Mouse (Mus musculus): ENCODE data around the gene Kirrel. TPM values are rescaled to one million over a fixed set of nuclear protein-coding genes. Genes with fewer than 3 reads are reported as not detected.

Kirrel gene
- polyA plus RNA-seq, 1 experiment from 2014 or later, result 8.3 TPM

DNA sequence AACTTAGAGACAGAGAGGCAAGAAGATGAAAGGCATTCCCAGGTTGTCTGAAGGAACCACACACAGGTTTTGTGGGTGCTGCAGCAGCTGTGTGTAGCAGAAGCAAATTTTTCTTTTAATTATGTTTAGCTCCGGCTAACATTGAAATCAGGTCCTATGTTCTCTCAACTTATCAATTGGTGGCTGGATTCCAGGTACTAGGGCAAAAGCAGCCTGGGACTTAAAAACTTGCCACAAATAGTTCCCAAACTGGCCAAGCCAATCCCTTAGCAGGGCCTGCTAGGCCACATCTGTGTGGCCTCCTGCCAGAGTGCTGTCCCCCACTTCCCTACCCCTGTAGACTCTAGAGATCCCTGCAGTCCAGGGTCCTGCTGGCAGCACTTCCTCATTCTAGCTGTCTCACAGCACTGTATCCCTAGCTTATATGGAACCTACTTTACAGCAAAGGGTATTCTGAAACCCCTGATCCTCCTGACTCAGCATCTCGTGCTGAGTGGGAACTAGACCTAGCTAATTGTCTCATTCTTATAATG, 23.2 kb downstream of the Kirrel start:
- Histone ChIP-seq H3K9me3 (no peaks in the 10 kb centered on the region), H3K36me3 (replicated peaks) (no peaks in the 10 kb centered on the region), H3K27ac (peak overlapping the region; percentile 51), H3K27me3 (replicated peaks) (no peaks in the 10 kb centered on the region), H3K4me2 (no peak overlapping the region), H3K4me3 (no peak overlapping the region), H3K9ac (no peak overlapping the region), H3K4me1 (peaks cover 63% of the 10 kb centered on the region)
- 61% methylated on average over 2 of the region's 2 CpGs for WGBS
- no peak for ATAC-seq (replicated peaks)

DNA sequence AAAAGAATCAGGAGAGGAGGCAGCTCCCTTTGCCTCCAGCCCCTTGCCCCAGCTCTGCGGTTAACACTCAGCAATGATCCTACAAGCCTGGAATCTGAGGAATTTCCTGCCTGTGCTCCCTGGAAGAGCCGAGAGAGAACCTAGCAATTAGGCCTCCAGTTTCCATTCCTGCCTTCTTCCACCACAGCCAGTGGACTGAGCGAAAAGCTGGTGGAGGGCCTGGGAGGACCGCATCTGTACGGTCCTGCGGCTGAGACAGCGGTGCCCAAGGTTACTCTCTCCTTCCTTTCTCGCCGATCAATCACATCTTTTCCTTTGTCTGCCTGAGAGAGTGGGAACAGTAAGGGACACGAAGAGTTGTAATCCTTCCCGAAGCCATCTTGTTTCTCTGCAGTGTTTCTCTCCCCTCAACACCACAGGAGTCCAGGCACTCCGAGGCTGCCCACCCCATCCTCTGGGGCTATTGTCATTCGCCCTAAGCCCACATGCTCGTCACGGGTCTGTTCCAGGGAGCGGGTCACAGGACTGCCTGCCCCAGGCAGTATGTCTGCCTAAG, 23.8 kb downstream of the Kirrel start:
- Histone ChIP-seq H3K4me3 (no peak overlapping the region), H3K9ac (no peak overlapping the region), H3K4me1 (peaks cover 63% of the 10 kb centered on the region), H3K27ac (peak overlapping the region; percentile 51), H3K9me3 (no peaks in the 10 kb centered on the region), H3K27me3 (replicated peaks) (no peaks in the 10 kb centered on the region), H3K36me3 (replicated peaks) (no peaks in the 10 kb centered on the region), H3K4me2 (peak overlapping the region; percentile 2; the same call in 1 of the 2 replicates)
- 9% methylated on average over 16 of the region's 16 CpGs for WGBS
- no peak; the same call in 1 of the 2 replicates for ATAC-seq (replicated peaks)

DNA sequence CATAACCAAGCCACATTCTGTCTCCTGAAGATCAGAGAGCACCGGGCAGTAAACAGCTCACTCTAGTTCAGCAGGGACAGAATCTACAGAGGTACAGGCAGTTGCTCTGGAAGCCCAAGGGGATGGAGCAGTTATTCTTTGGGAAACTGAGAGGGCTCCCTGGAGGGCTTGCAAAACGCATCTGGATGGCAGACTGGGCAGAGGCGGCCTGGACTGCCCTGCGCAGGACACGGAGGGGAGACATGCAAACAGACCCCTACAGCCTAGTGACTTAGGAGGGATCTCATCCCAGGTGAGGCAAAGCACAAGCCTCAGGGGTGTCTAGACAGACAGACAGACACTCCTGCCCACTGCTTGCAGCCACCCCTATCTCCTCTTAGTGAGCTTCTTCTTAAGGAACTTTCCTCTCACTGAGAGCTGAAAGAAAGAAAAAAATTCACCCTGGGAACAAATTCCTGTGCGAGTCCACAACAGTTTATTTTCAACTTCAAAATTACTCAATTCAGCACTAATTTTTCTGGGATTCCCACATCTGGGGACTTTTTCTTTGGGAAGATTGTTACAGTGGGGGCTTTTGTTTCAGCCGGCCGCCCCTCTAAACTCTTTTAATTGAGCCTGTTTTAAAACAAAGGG, 24.4 kb downstream of the Kirrel start:
- H3K4me1 ChIP-seq, result peaks cover 60% of the 10 kb centered on the region
- no peaks in the 10 kb centered on the region for H3K27me3 ChIP-seq (replicated peaks)
- ATAC-seq (replicated peaks), result no peak
- 14% methylated on average over 8 of the region's 8 CpGs for WGBS
- H3K4me2 ChIP-seq, result no peak overlapping the region; the same call in 1 of the 2 replicates
- H3K9ac ChIP-seq, result no peak overlapping the region
- no peaks in the 10 kb centered on the region for H3K9me3 ChIP-seq
- no peak overlapping the region for H3K4me3 ChIP-seq
- no peaks in the 10 kb centered on the region for H3K36me3 ChIP-seq (replicated peaks)
- peak overlapping the region; percentile 51 for H3K27ac ChIP-seq

DNA sequence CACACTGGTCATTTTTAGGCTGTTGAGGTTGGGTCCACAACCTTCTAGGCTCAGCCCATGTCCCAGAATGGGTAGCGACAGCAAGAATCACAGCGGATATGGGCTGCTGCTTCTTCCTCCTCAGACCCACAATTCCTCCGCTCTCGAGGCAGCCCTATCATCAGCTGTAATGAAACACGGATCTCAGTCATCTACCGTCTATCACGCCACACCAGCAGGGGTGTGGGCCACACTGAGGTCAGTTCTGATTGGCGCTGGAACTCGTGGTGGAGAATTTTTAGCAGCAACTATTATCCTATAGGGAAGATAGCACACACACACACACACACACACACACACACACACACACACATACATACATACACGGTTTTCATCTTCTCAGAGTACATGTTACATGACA, 25.1 kb downstream of the Kirrel start:
- Histone ChIP-seq H3K4me3 (no peak overlapping the region), H3K4me2 (no peak overlapping the region), H3K36me3 (replicated peaks) (no peaks in the 10 kb centered on the region), H3K9ac (no peak overlapping the region), H3K9me3 (no peaks in the 10 kb centered on the region), H3K27me3 (replicated peaks) (no peaks in the 10 kb centered on the region), H3K4me1 (peaks cover 60% of the 10 kb centered on the region), H3K27ac (no peak overlapping the region)
- 65% methylated on average over 10 of the region's 10 CpGs for WGBS
- ATAC-seq (replicated peaks), result no peak

DNA sequence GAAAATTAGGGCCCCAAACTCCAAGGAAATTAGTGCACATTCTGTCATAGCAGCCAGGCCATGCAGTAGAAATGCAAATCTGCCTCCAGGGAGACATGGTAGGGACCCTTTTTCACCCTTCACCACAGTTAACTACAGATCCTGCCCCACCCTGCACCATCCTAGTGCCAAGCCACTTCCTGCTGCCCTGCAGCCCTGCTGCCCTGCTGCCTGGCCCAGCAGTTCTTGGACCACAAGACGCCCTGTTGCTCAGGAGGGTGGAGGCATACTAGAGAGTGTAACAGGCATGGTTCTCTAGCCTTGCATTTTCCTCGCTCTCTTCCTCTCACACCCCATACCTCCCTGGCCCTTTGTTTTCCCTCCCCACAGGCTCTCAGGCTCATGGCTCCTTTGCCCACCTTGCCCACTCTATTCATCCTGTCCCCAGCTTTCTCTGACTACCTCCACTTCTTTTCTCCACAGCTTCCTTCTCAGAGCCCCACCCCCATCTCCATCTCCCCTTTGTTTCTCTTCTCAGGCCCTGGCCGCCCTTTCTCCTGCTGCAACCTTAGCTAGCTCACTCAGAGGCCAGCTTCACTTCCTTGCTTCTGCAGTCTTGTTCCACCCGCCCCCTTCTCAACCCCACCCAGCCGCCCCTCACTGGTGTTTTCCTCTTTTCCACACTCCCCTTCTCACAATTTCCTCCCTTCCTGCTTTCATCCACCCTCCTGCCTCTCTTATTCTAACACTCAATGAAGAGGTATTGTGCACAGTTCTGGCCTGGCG, 29.9 kb downstream of the Kirrel start:
- no peak overlapping the region; the same call in 1 of the 2 replicates for H3K27ac ChIP-seq
- no peak overlapping the region for H3K4me3 ChIP-seq
- H3K9me3 ChIP-seq, result no peaks in the 10 kb centered on the region
- WGBS, result 43% methylated on average over 6 of the region's 6 CpGs
- no peaks in the 10 kb centered on the region for H3K36me3 ChIP-seq (replicated peaks)
- no peak overlapping the region for H3K4me2 ChIP-seq
- H3K9ac ChIP-seq, result no peak overlapping the region
- H3K4me1 ChIP-seq, result peaks cover 40% of the 10 kb centered on the region
- no peaks in the 10 kb centered on the region for H3K27me3 ChIP-seq (replicated peaks)
- no peak for ATAC-seq (replicated peaks)

DNA sequence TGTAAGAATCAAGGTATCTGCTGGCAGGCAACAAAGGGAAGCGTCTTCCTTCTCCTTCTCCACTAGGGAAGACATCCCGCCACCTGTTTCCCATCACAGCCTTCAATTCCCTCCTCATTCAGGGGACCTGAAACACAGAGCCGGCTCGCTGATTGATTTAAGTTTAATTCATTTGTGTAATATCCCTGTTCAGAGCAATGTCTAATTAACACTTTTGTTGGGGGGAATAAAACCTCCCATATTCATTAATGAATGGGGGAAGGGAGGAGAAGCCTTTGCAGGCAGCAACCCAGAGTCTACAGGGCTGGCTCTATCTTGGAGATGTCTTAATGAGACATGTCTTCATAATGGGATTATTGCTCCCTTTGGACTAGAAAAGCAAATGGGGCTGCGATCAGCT, 34.3 kb downstream of the Kirrel start:
- ATAC-seq (replicated peaks), result no peak
- no peaks in the 10 kb centered on the region for H3K9me3 ChIP-seq
- H3K4me3 ChIP-seq, result no peak overlapping the region
- H3K27ac ChIP-seq, result 0 out of 2 replicates have a peak overlapping the region, but pooled peaks have one; percentile 6
- H3K27me3 ChIP-seq (replicated peaks), result no peaks in the 10 kb centered on the region
- no peaks in the 10 kb centered on the region for H3K36me3 ChIP-seq (replicated peaks)
- 60% methylated on average over 5 of the region's 5 CpGs for WGBS
- H3K9ac ChIP-seq, result no peak overlapping the region
- no peak overlapping the region for H3K4me2 ChIP-seq
- H3K4me1 ChIP-seq, result peaks cover 37% of the 10 kb centered on the region

DNA sequence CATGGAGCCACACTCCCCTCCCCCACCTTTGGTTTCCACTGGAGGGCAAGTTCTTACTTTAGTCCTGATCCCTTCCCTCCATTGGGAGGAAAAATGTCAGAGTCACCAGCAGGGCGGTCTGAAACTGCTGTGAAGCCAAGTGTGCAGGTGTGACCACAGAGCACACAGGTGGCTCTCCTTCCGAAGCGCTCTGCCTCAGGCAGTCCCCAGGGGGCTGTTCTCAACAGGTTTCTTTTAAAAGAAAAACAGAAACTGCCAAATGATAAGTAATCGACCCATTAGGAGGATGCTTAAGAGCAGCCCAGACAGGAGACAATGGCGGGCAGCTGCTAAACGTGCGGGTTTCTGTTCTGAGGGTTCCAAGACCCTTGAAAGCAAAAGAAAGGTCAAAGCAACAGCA, 37.8 kb downstream of the Kirrel start:
- Histone ChIP-seq H3K9ac (no peak overlapping the region), H3K9me3 (no peaks in the 10 kb centered on the region), H3K27me3 (replicated peaks) (no peaks in the 10 kb centered on the region), H3K4me3 (no peak overlapping the region), H3K4me2 (no peak overlapping the region), H3K4me1 (peaks cover 16% of the 10 kb centered on the region), H3K27ac (no peak overlapping the region), H3K36me3 (replicated peaks) (no peaks in the 10 kb centered on the region)
- ATAC-seq (replicated peaks), result no peak
- 40% methylated on average over 7 of the region's 7 CpGs for WGBS

DNA sequence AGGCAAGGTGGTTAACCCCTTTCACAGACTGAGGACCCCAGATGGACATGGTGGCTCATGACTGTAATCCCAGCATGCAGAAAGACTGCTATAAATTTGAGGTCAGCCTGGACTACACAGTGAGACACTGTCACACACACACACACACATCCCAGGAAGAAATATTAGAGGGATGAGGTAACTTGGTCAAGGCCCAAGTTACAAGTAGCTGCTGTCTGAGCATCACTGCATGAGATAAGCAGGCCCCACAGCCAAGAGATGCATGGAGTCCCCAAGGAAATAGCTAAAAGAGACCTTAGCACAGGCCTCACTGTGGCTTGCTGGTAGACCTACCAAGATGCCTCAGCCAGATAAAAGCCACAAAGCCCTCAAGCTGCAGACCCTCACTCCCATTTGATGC, 39.6 kb downstream of the Kirrel start:
- no peak for ATAC-seq (replicated peaks)
- no peak overlapping the region for H3K4me3 ChIP-seq
- no peaks in the 10 kb centered on the region for H3K27me3 ChIP-seq (replicated peaks)
- no peaks in the 10 kb centered on the region for H3K36me3 ChIP-seq (replicated peaks)
- no peaks in the 10 kb centered on the region for H3K9me3 ChIP-seq
- H3K4me1 ChIP-seq, result peaks cover 7% of the 10 kb centered on the region; the same call in 1 of the 2 replicates
- no peak overlapping the region for H3K27ac ChIP-seq
- H3K9ac ChIP-seq, result no peak overlapping the region
- no peak overlapping the region for H3K4me2 ChIP-seq

DNA sequence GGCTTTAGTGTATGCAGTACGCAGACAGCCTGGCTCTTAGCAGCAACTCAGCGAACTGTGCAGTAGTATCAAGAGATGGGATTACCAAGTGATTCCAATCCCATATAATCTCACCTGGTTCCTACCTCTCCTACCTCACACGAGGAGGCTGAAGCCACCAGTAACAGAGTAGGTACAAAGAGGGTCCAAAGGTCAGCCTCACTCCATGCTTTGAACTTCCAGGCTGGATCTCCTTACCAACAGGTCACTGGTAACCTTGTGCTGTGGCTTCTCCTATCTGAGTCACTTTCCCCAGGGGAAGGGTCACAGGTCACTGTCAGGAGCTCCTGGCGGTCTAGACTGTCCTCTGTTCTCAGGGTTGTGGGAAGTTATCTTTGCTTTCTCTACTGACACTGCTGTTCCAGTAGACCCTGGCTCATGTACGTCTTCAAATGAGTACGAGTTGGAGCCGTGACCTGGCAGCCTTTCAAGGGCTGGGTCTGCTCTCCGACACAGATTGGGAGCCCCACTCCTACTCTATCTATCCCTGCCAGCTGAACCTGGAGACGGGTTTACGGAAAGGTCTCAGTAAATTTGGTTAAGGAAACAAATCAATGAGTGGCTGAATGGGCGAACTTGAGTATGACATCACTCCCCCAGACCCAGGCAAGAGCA, 42.7 kb downstream of the Kirrel start:
- Histone ChIP-seq H3K4me3 (no peak overlapping the region), H3K9ac (no peak overlapping the region), H3K9me3 (no peaks in the 10 kb centered on the region), H3K4me1 (peaks cover 6% of the 10 kb centered on the region; the same call in 1 of the 2 replicates), H3K27ac (no peak overlapping the region), H3K36me3 (replicated peaks) (no peaks in the 10 kb centered on the region), H3K4me2 (no peak overlapping the region), H3K27me3 (replicated peaks) (no peaks in the 10 kb centered on the region)
- 70% methylated on average over 11 of the region's 11 CpGs for WGBS
- no peak for ATAC-seq (replicated peaks)

DNA sequence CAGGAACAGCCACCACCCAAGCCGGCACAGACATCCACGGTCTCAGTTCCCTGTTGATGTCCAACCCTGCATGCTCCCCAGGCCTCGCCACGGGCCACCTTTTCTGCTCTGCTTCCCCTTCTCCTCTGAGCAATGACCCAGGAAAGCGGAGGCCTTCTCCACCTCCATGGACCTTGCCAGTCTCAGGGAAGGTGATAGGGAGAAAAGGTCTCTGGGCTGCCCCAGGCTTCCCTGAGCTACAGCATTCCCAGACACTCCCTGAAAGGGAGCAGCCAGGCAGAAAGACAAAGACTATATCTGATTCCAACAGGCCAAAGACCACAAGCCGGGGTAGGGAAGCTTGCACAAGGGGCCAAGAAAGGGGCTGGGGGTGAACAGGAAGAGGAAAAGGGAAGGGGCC, 43.6 kb downstream of the Kirrel start:
- Histone ChIP-seq H3K4me3 (no peak overlapping the region), H3K36me3 (replicated peaks) (no peaks in the 10 kb centered on the region), H3K9ac (no peak overlapping the region), H3K4me2 (no peak overlapping the region), H3K9me3 (no peaks in the 10 kb centered on the region), H3K27ac (no peak overlapping the region), H3K27me3 (replicated peaks) (no peaks in the 10 kb centered on the region), H3K4me1 (peaks cover 3% of the 10 kb centered on the region; the same call in 1 of the 2 replicates)
- no peak for ATAC-seq (replicated peaks)
- WGBS, result 33% methylated on average over 6 of the region's 6 CpGs

DNA sequence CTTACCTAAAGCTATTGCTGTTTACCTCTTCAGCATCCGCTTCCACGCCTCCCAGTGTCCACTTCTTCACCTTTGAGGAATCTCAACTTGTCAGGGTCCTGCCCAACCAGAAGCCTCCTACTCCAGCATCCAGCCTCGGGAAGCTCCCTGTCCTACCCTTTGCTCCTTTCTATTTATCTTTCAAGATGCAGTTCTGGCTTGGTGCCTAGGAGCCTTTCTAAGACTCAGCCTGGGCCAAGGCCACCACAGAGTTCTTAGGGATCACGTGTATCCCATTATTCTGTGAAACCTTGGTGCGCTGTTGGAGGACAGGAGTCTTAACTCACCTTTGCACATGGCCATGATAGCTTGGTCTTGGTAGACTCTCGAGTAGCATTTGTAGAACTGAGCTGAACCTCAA, 50.8 kb downstream of the Kirrel start:
- no peak overlapping the region for H3K4me3 ChIP-seq
- H3K27ac ChIP-seq, result no peak overlapping the region
- no peak for ATAC-seq (replicated peaks)
- H3K27me3 ChIP-seq (replicated peaks), result no peaks in the 10 kb centered on the region
- no peak overlapping the region for H3K4me2 ChIP-seq
- WGBS, result 86% methylated on average over 6 of the region's 6 CpGs
- no peaks in the 10 kb centered on the region for H3K9me3 ChIP-seq
- no peaks in the 10 kb centered on the region for H3K4me1 ChIP-seq
- H3K36me3 ChIP-seq (replicated peaks), result no peaks in the 10 kb centered on the region
- no peak overlapping the region for H3K9ac ChIP-seq

DNA sequence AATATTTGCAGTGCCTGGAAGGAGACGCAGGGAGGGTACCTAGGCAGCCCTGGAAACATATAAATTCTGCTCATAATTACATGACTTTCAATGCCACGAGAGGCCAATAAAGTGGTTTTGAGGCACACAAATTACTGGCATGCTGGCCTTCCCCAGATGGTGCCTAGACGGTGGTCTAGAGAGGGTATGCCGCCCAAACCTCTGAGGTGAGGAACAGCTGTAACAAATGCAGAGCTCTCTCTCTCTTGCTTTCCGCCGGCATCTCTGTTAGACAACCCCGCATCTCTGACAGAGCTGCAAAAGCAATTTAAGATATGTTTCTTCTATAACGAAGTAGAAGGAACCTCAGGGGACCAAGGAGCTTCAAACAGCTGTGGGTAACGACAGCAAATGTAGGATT, 56.3 kb downstream of the Kirrel start:
- peak overlapping the region; percentile 22; the same call in 1 of the 2 replicates for H3K27ac ChIP-seq
- H3K27me3 ChIP-seq (replicated peaks), result no peaks in the 10 kb centered on the region

More for the DNA sequence above, 56.3 kb downstream of the Kirrel start:
- Histone ChIP-seq H3K4me2 (no peak overlapping the region), H3K4me1 (peaks cover 20% of the 10 kb centered on the region), H3K9ac (no peak overlapping the region), H3K4me3 (no peak overlapping the region), H3K9me3 (no peaks in the 10 kb centered on the region), H3K36me3 (replicated peaks) (no peaks in the 10 kb centered on the region)
- ATAC-seq (replicated peaks), result no peak
- WGBS, result 56% methylated on average over 9 of the region's 9 CpGs
